Mouse (Mus musculus): ENCODE data around the gene Adgrb3.

DNA sequence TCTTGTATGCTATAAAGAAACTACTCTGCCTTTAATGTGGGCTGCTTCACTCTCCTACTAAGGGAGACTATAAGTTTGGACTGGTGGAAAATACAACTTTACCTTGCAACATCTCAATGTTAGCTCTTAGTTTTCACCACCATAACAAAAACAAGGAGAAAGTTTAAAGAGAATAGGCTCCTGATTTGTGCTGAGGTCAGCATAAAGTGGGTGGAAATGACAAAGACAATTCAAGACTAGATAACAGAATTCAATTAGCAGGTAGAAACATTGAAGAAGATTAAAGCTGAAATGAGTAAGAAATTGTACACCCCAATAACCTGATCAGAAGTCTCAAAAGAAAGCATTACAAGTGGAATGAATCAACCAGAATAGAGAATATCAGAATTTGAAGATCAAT, 578.9 kb downstream of the Adgrb3 start:
- TF ChIP-seq EP300 (IDR thresholded peaks at IDR 0.05; ENCODE audit: insufficient read depth, low read depth, low read length): no peak
- TF ChIP-seq CTCF (IDR thresholded peaks at IDR 0.05; ENCODE audit: low read depth, low read length): no peak
